Mouse (Mus musculus): ENCODE measurements around the gene Exd1. TPM values are rescaled to one million over a fixed set of nuclear protein-coding genes. Genes with fewer than 3 reads are reported as not detected.

Gene Exd1
- under 1 TPM; 0.05 to 0.15 TPM for total RNA-seq (2021)
- long read RNA-seq, experiment 1, result 0 reads
- long read RNA-seq, experiment 2, result 0 reads

GRCm38 (mm10) chr2:119547522-119548370 is at the start of gene Exd1, which contains the start of gene Chp1:
Gene Exd1, minus strand, starts transcription at chr2:119547627.
Gene Chp1, plus strand, starts transcription at chr2:119547697.
- DNase-seq (ENCODE audit: low spot score in 2 of 2), result peak; percentile 97 to 99

- no peak for DNase-seq (ENCODE audit: low spot score in 2 of 2)
Measured at GRCm38 (mm10) chr2:119596781-119597330, 49.4 kb upstream of the Exd1 start.

- DNase-seq (ENCODE audit: low spot score in 2 of 2), result no peak
Measured at GRCm38 (mm10) chr2:119595308-119595707, 47.9 kb upstream of the Exd1 start.

GRCm38 (mm10) chr2:119594113-119594981 is 46.9 kb upstream of the Exd1 start:
- DNase-seq (ENCODE audit: low spot score in 2 of 2), result peak; percentile 94 to 98

- no peak for DNase-seq (ENCODE audit: low spot score in 2 of 2)
Measured at GRCm38 (mm10) chr2:119593765-119594112, 46.3 kb upstream of the Exd1 start.

GRCm38 (mm10) chr2:119591247-119591646 is 43.8 kb upstream of the Exd1 start:
- no peak for DNase-seq (ENCODE audit: low spot score in 2 of 2)

GRCm38 (mm10) chr2:119587383-119587782 is 40.0 kb upstream of the Exd1 start:
- peak in 1 of 2 experiments; percentile 50 for DNase-seq (ENCODE audit: low spot score in 2 of 2)

- no peak for DNase-seq (ENCODE audit: low spot score in 2 of 2)
Measured at GRCm38 (mm10) chr2:119584282-119584681, 36.9 kb upstream of the Exd1 start.

- DNase-seq (ENCODE audit: low spot score in 2 of 2), result no peak
Measured at GRCm38 (mm10) chr2:119583439-119583838, 36.0 kb upstream of the Exd1 start.

GRCm38 (mm10) chr2:119581571-119581970 is 34.1 kb upstream of the Exd1 start:
- no peak for DNase-seq (ENCODE audit: low spot score in 2 of 2)

- no peak for DNase-seq (ENCODE audit: low spot score in 2 of 2)
Measured at GRCm38 (mm10) chr2:119572471-119572870, 25.0 kb upstream of the Exd1 start.

- DNase-seq (ENCODE audit: low spot score in 2 of 2), result no peak
Measured at GRCm38 (mm10) chr2:119566182-119566855, 18.9 kb upstream of the Exd1 start.

GRCm38 (mm10) chr2:119565284-119565683 is 17.9 kb upstream of the Exd1 start:
- DNase-seq (ENCODE audit: low spot score in 2 of 2), result no peak

- DNase-seq (ENCODE audit: low spot score in 2 of 2), result no peak
Measured at GRCm38 (mm10) chr2:119561794-119562193, 14.4 kb upstream of the Exd1 start.

GRCm38 (mm10) chr2:119558737-119559340 is 11.4 kb upstream of the Exd1 start:
- no peak for DNase-seq (ENCODE audit: low spot score in 2 of 2)

GRCm38 (mm10) chr2:119558039-119558438 is 10.6 kb upstream of the Exd1 start:
- no peak for DNase-seq (ENCODE audit: low spot score in 2 of 2)

- DNase-seq (ENCODE audit: low spot score in 2 of 2), result no peak
Measured at GRCm38 (mm10) chr2:119549678-119550077, 2.3 kb upstream of the Exd1 start.

- no peak for DNase-seq (ENCODE audit: low spot score in 2 of 2)
Measured at GRCm38 (mm10) chr2:119548691-119549090, 1.3 kb upstream of the Exd1 start.

- no peak for DNase-seq (ENCODE audit: low spot score in 2 of 2)
Measured at GRCm38 (mm10) chr2:119548371-119548660, 889 bp upstream of the Exd1 start.

- DNase-seq (ENCODE audit: low spot score in 2 of 2), result peak; percentile 61 to 77
Measured at GRCm38 (mm10) chr2:119546848-119547521, 442 bp downstream of the Exd1 start.

Data from gastrocnemius, postnatal 4 days (tissue).